Mouse (Mus musculus) inflammation-experienced regulatory T-cells, adult 16 weeks (primary cell): ENCODE data around the gene Smr3a. TPM values are rescaled to one million over a fixed set of nuclear protein-coding genes. Genes with fewer than 3 reads are reported as not detected.

ENCODE experiments used
- polyA plus RNA-seq: library from polyadenylated mRNA; unstranded; fragments of 100-300 nt; shearing (Covaris generic); gene quantifications from one replicate; pipeline ENCODE4 v1.2.1, GENCODE M21; 2017

Gene Smr3a
- not detected for polyA plus RNA-seq

DNA sequence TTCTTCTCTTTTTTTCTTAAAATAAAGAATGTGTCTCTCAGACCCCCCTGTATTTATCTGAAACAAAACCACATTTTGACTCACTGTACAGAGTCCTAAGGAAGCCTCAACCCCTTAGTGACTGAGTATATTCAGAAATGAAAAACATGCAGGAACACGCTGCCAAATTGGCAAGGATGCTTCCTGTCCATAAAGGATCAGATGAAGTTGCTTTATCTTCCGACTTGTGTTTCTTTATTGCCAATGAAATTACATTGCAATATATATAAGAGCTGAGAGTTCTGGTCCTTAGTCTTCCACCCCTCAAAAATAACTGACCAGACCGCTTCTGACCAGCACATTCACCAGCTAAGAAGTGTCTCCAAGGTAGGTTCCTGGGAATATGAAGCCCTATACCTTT is at the start of gene Smr3a:
Smr3a (plus strand) TSS at position 301 of the 400 bp plus-strand sequence.

DNA sequence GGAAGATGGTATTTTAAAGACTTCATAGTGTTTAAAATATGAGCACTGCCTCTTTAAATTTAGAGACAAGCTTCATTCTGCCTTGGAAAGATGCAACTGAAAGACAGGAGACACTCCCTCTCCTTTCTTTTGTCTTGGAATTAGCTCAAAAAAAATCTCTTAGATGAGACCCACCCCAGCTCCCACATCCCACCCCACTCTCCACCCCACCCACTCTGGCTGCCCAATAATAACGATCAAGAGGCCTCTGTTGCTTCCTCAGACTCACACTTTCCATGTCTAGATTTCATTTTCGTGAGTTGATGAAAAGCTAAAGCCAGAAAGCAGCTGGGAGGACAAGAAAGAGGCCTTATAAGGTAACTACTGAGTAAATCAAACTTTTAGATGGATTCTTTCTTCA is 33.1 kb upstream of the Smr3a start, which contains the start of the genes 2310003L06Rik and Gm28434:
2310003L06Rik (plus strand) TSS at position 259 of the 400 bp plus-strand sequence.
Gm28434 (plus strand) TSS at position 317 of the 400 bp plus-strand sequence.

GRCm38 (mm10) chr5:87979139-87979538 is 23.2 kb upstream of the Smr3a start, which contains the start of gene Cabs1:
Gene Cabs1, plus strand, starts transcription at chr5:87979439.

Other genes starting within 250 kb of the Smr3a start
- gene Csn1s2a, start 228.0 kb upstream of the Smr3a start, polyA plus RNA-seq: not detected
- gene Csn1s2b, start 194.5 kb upstream of the Smr3a start, polyA plus RNA-seq: not detected
- gene Prr27, start 176.9 kb upstream of the Smr3a start, polyA plus RNA-seq: not detected
- gene Odam, start 117.5 kb upstream of the Smr3a start, polyA plus RNA-seq: not detected
- not detected for gene Csn3, start 77.0 kb upstream of the Smr3a start, polyA plus RNA-seq
- 0.24 TPM for gene 2310003L06Rik, start 33.1 kb upstream of the Smr3a start, polyA plus RNA-seq
- not detected for gene Gm28434, start 33.0 kb upstream of the Smr3a start, polyA plus RNA-seq
- not detected for gene Cabs1, start 23.1 kb upstream of the Smr3a start, polyA plus RNA-seq
- not detected for gene Smr2, start 84.0 kb downstream of the Smr3a start, polyA plus RNA-seq
- gene Gm11116, start 109.0 kb downstream of the Smr3a start, polyA plus RNA-seq: not detected
- not detected for gene Gm11115, start 151.6 kb downstream of the Smr3a start, polyA plus RNA-seq